Mouse (Mus musculus): ENCODE measurements around the gene Sdsl. TPM values are rescaled to one million over a fixed set of nuclear protein-coding genes. Genes with fewer than 3 reads are reported as not detected.

Sdsl gene
- polyA plus RNA-seq, 1 experiment from 2014 or later, result 14.1 TPM

DNA sequence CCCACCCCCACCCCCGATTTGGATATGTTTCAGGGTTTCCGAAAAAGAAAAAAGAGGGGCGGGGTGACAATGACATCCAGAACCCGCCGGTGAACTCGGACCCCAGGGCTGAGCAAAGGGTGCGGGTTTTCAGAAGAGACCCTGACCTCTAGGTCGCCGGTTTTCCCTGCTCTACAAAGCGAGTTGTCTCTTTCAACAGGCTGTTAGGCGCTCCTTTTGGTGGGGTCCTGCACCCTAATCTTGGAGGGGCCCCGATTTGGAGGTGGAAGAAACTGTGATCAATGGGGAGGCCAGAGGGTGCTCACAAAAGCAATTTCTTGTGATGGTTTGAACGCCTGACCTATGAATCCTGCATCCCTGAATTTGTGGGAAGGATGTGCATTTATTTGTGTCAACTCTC, 34.1 kb downstream of the Sdsl start:
- Histone ChIP-seq H3K4me2 (ENCODE audit: low read length) (no peak overlapping the region), H3K4me1 (ENCODE audit: control insufficient read depth in 2 of 2, insufficient read depth in 2 of 2, low read length in 2 of 2) (peaks cover 0 to 13% of the 10 kb centered on the region in 2 experiments; a peak in 2 of 4 replicates), H3K27ac (replicated peaks in 1 of 2; ENCODE audit: control insufficient read depth in 1 of 2, insufficient read depth in 1 of 2, low read depth in 2 of 2, low read length in 2 of 2) (no peak overlapping the region), H3K9ac (ENCODE audit: low read length) (no peak overlapping the region), H3K36me3 (ENCODE audit: control insufficient read depth, insufficient read depth, low read length) (no peaks in the 10 kb centered on the region), H3K27me3 (ENCODE audit: control insufficient read depth, insufficient read depth, low read length) (peaks cover 87% of the 10 kb centered on the region), H3K9me3 (ENCODE audit: control insufficient read depth, low read length) (no peaks in the 10 kb centered on the region), H3K4me3 (ENCODE audit: control insufficient read depth in 1 of 2, insufficient read depth in 1 of 2, low read depth in 1 of 2, low read length in 2 of 2) (peak overlapping the region in 1 of 2 experiments; percentile 24; a peak in 1 of 4 replicates)
- ATAC-seq (ENCODE audit: insufficient number of reproducible peaks, insufficient read depth, low FRiP score, low read depth), result no peak
- WGBS, result under 1% methylated on average over 13 of the region's 13 CpGs

DNA sequence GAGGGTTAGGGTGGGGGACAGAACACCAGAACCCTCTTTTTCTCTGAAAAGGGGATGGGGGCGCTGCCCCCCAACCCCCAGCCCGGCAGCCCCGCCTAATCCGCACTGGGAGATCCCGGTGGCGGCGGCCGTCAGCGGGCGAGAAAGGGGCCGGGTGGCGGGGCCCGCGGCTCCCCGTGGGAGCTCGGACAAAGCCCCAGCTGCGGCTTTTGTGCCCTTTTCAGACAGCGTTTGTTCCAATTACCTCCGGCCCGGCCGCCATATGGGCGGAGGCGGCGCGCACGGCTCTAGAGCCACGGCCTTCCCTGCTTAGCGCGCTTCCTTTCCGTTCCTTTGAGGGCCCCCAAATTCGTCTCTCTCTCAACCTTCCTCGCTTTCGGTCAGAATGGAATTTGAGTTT, 34.6 kb downstream of the Sdsl start:
- H3K27ac ChIP-seq (replicated peaks in 1 of 2; ENCODE audit: control insufficient read depth in 1 of 2, insufficient read depth in 1 of 2, low read depth in 2 of 2, low read length in 2 of 2), result no peak overlapping the region
- no peak overlapping the region for H3K9ac ChIP-seq (ENCODE audit: low read length)
- no peak for ATAC-seq (ENCODE audit: insufficient number of reproducible peaks, insufficient read depth, low FRiP score, low read depth)
- no peaks in the 10 kb centered on the region for H3K9me3 ChIP-seq (ENCODE audit: control insufficient read depth, low read length)
- WGBS, result under 1% methylated on average over 32 of the region's 33 CpGs
- peak overlapping the region in 1 of 2 experiments; percentile 24; a peak in 2 of 4 replicates for H3K4me3 ChIP-seq (ENCODE audit: control insufficient read depth in 1 of 2, insufficient read depth in 1 of 2, low read depth in 1 of 2, low read length in 2 of 2)
- peaks cover 0 to 13% of the 10 kb centered on the region in 2 experiments; a peak in 2 of 4 replicates for H3K4me1 ChIP-seq (ENCODE audit: control insufficient read depth in 2 of 2, insufficient read depth in 2 of 2, low read length in 2 of 2)
- no peaks in the 10 kb centered on the region for H3K36me3 ChIP-seq (ENCODE audit: control insufficient read depth, insufficient read depth, low read length)
- peaks cover 87% of the 10 kb centered on the region for H3K27me3 ChIP-seq (ENCODE audit: control insufficient read depth, insufficient read depth, low read length)
- peak overlapping the region; percentile 28 for H3K4me2 ChIP-seq (ENCODE audit: low read length)

DNA sequence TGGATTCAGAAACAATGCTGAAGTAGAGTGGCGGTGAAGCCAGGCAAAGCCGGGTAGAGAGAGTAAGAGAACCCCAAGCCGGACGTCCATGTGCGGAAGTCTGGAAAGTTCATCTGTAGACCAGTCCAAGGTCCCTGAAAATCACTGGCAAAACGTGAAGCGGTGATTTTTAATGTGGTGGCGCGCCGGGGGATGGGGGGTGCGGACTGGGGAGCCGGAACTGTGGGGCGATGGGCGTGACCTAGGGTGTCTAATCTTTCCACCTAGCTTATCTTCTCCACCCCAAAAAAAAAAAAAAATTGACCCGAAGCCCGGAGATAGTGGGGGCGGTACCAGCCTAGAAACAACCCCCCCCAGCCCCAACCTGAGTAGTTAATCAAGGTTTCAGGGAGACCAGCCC, 35.1 kb downstream of the Sdsl start:
- Histone ChIP-seq H3K9ac (ENCODE audit: low read length) (no peak overlapping the region), H3K9me3 (ENCODE audit: control insufficient read depth, low read length) (no peaks in the 10 kb centered on the region), H3K27me3 (ENCODE audit: control insufficient read depth, insufficient read depth, low read length) (peaks cover 89% of the 10 kb centered on the region), H3K4me2 (ENCODE audit: low read length) (peak overlapping the region; percentile 28; the same call in 1 of the 2 replicates), H3K4me1 (ENCODE audit: control insufficient read depth in 2 of 2, insufficient read depth in 2 of 2, low read length in 2 of 2) (peaks cover 0 to 13% of the 10 kb centered on the region in 2 experiments; a peak in 2 of 4 replicates), H3K27ac (replicated peaks in 1 of 2; ENCODE audit: control insufficient read depth in 1 of 2, insufficient read depth in 1 of 2, low read depth in 2 of 2, low read length in 2 of 2) (no peak overlapping the region), H3K4me3 (ENCODE audit: control insufficient read depth in 1 of 2, insufficient read depth in 1 of 2, low read depth in 1 of 2, low read length in 2 of 2) (peak overlapping the region in 1 of 2 experiments; percentile 24; a peak in 1 of 4 replicates), H3K36me3 (ENCODE audit: control insufficient read depth, insufficient read depth, low read length) (no peaks in the 10 kb centered on the region)
- WGBS, result 4% methylated on average over 17 of the region's 17 CpGs
- no peak for ATAC-seq (ENCODE audit: insufficient number of reproducible peaks, insufficient read depth, low FRiP score, low read depth)

DNA sequence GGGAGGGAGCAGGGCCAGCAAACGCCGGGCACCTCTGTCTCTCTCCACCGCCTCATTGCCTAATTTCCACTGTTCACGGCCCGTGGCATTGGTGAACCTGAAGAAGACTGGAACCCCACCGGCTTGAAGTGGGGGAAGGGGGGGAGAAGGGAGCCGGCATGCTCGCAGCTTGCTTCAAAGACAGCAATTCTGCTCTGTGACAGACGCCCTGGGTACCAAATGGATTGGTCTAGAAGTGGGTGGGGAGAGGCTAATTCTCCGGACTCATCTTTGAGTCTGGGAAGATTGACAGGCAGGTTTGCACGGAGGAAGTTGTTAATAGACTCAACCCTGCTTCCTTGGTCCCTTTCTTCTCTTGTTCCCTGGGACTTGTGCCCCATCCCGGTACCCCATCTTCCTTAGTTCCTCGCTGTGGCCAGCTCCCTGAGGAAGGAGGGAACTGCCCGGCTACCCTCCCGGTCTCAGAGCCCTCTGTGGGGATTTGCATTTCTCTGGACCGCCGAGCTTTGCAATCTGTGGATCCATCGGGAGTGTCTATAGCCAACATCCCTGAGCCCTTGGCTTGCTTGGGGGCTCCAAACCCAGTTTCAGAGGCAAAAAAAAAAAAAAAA, 35.6 kb downstream of the Sdsl start:
- H3K4me3 ChIP-seq (ENCODE audit: control insufficient read depth in 1 of 2, insufficient read depth in 1 of 2, low read depth in 1 of 2, low read length in 2 of 2), result no peak overlapping the region
- H3K9ac ChIP-seq (ENCODE audit: low read length), result no peak overlapping the region
- H3K9me3 ChIP-seq (ENCODE audit: control insufficient read depth, low read length), result no peaks in the 10 kb centered on the region
- H3K27me3 ChIP-seq (ENCODE audit: control insufficient read depth, insufficient read depth, low read length), result peaks cover 91% of the 10 kb centered on the region
- no peak for ATAC-seq (ENCODE audit: insufficient number of reproducible peaks, insufficient read depth, low FRiP score, low read depth)
- WGBS, result under 1% methylated on average over 18 of the region's 18 CpGs
- no peak overlapping the region for H3K27ac ChIP-seq (replicated peaks in 1 of 2; ENCODE audit: control insufficient read depth in 1 of 2, insufficient read depth in 1 of 2, low read depth in 2 of 2, low read length in 2 of 2)
- H3K36me3 ChIP-seq (ENCODE audit: control insufficient read depth, insufficient read depth, low read length), result no peaks in the 10 kb centered on the region
- H3K4me2 ChIP-seq (ENCODE audit: low read length), result no peak overlapping the region
- H3K4me1 ChIP-seq (ENCODE audit: control insufficient read depth in 2 of 2, insufficient read depth in 2 of 2, low read length in 2 of 2), result peaks cover 0 to 13% of the 10 kb centered on the region in 2 experiments; a peak in 2 of 4 replicates

DNA sequence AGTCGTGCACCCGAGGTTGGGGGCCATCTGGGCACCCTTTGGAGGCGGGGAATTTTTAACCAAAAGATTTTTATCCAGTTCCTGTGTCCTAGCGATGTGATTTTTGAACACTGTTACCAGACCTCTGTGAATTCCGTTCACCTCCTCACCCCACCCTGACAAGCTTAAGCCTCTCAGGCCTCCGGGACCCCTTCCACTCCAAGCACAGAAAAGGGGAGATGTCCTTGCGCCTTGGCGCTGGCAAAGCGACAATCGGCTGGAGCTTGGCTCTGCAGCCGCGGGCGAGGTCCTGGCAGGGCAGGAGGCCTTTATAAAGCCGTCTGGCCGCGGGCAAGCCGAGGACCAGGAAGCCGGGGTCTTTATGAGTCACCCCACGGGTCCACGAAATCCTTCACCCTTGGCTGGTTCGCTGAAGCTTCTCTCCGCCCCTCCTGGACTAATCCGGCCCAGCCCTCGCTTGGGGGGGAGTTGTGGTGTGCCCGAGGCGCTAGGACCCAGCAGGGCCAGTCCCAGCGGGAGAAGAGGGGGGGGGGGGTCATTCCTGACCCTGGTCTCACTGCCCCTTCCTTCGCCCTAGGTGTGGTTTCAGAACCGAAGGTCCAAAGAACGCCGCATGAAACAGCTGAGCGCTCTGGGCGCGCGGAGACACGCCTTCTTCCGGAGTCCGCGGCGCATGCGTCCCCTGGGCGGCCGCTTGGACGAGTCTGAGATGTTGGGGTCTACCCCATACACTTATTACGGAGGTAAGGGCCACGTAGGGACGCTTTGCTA, 36.7 kb downstream of the Sdsl start:
- Histone ChIP-seq H3K4me1 (ENCODE audit: control insufficient read depth in 2 of 2, insufficient read depth in 2 of 2, low read length in 2 of 2) (peaks cover 0 to 13% of the 10 kb centered on the region in 2 experiments; a peak in 2 of 4 replicates), H3K9me3 (ENCODE audit: control insufficient read depth, low read length) (no peaks in the 10 kb centered on the region), H3K4me3 (ENCODE audit: control insufficient read depth in 1 of 2, insufficient read depth in 1 of 2, low read depth in 1 of 2, low read length in 2 of 2) (peak overlapping the region; percentile 41 to 42), H3K27ac (replicated peaks in 1 of 2; ENCODE audit: control insufficient read depth in 1 of 2, insufficient read depth in 1 of 2, low read depth in 2 of 2, low read length in 2 of 2) (no peak overlapping the region), H3K4me2 (ENCODE audit: low read length) (peak overlapping the region; percentile 72), H3K9ac (ENCODE audit: low read length) (no peak overlapping the region), H3K36me3 (ENCODE audit: control insufficient read depth, insufficient read depth, low read length) (no peaks in the 10 kb centered on the region), H3K27me3 (ENCODE audit: control insufficient read depth, insufficient read depth, low read length) (peaks cover 98% of the 10 kb centered on the region)
- ATAC-seq (ENCODE audit: insufficient number of reproducible peaks, insufficient read depth, low FRiP score, low read depth), result no peak
- WGBS, result 1% methylated on average over 42 of the region's 47 CpGs

DNA sequence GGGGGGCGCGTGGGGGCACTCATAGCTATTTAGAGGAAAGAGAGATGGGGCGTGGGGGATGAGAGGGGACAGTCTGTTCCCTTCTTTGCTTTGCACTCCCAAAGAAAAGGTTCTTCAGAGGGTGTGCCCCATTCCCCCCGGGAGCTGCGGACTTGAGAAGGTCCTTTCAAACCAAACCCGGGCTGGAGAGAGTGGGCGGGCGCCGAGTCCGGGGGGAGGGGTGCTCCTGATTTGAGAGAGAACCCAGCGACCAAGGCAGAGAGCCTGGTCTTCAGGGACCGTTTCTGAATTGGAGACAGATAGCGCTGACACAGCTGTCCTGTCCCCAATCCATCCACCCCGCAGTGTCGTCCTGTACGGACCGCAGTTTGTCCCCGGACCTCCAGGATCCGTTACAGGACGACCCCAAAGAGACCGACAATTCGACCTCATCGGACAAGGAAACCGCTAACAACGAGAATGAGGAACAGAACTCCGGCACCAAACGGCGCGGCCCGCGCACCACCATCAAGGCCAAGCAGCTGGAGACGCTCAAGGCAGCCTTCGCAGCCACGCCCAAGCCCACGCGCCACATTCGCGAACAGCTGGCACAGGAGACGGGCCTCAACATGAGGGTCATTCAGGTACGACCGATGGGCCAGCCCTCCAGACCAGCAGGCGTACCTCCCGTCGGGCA, 37.5 kb downstream of the Sdsl start:
- Histone ChIP-seq H3K9ac (ENCODE audit: low read length) (no peak overlapping the region), H3K4me1 (ENCODE audit: control insufficient read depth in 2 of 2, insufficient read depth in 2 of 2, low read length in 2 of 2) (peaks cover 0 to 11% of the 10 kb centered on the region in 2 experiments; a peak in 2 of 4 replicates), H3K9me3 (ENCODE audit: control insufficient read depth, low read length) (no peaks in the 10 kb centered on the region), H3K27ac (replicated peaks in 1 of 2; ENCODE audit: control insufficient read depth in 1 of 2, insufficient read depth in 1 of 2, low read depth in 2 of 2, low read length in 2 of 2) (no peak overlapping the region), H3K27me3 (ENCODE audit: control insufficient read depth, insufficient read depth, low read length) (peaks cover 99% of the 10 kb centered on the region), H3K36me3 (ENCODE audit: control insufficient read depth, insufficient read depth, low read length) (no peaks in the 10 kb centered on the region), H3K4me2 (ENCODE audit: low read length) (0 out of 2 replicates have a peak overlapping the region, but pooled peaks have one; percentile 72), H3K4me3 (ENCODE audit: control insufficient read depth in 1 of 2, insufficient read depth in 1 of 2, low read depth in 1 of 2, low read length in 2 of 2) (peak overlapping the region in 1 of 2 experiments; percentile 42; a peak in 1 of 4 replicates)
- 1% methylated on average over 44 of the region's 44 CpGs for whole genome bisulfite sequencing
- no peak for ATAC-seq (ENCODE audit: insufficient number of reproducible peaks, insufficient read depth, low FRiP score, low read depth)

DNA sequence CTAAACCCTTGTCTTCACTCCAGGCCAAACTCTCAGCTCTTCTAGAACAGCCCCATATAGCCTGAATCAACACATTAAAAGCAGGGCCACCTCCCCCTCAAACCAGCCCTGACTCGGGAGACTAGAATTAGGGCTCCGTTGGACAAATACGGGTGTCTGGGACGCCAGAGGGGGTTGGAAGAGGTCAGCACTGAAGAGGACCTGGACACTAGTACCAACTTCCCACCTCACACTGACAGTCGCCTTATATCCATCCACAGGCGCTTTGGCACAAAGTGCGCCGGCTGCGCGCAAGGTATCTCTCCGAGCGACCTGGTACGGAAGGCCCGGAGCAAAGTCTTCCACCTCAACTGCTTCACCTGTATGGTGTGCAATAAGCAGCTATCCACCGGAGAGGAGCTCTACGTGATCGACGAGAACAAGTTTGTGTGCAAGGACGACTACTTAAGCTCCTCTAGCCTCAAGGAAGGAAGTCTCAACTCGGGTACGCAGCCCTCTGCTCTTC, 38.3 kb downstream of the Sdsl start:
- H3K4me1 ChIP-seq (ENCODE audit: control insufficient read depth in 2 of 2, insufficient read depth in 2 of 2, low read length in 2 of 2), result peaks cover 0 to 7% of the 10 kb centered on the region in 2 experiments; a peak in 2 of 4 replicates
- H3K27ac ChIP-seq (replicated peaks in 1 of 2; ENCODE audit: control insufficient read depth in 1 of 2, insufficient read depth in 1 of 2, low read depth in 2 of 2, low read length in 2 of 2), result no peak overlapping the region
- H3K4me2 ChIP-seq (ENCODE audit: low read length), result no peak overlapping the region
- H3K27me3 ChIP-seq (ENCODE audit: control insufficient read depth, insufficient read depth, low read length), result peaks cover 99% of the 10 kb centered on the region
- no peaks in the 10 kb centered on the region for H3K36me3 ChIP-seq (ENCODE audit: control insufficient read depth, insufficient read depth, low read length)
- H3K4me3 ChIP-seq (ENCODE audit: control insufficient read depth in 1 of 2, insufficient read depth in 1 of 2, low read depth in 1 of 2, low read length in 2 of 2), result no peak overlapping the region
- 3% methylated on average over 21 of the region's 21 CpGs for WGBS
- H3K9ac ChIP-seq (ENCODE audit: low read length), result no peak overlapping the region
- ATAC-seq (ENCODE audit: insufficient number of reproducible peaks, insufficient read depth, low FRiP score, low read depth), result no peak
- no peaks in the 10 kb centered on the region for H3K9me3 ChIP-seq (ENCODE audit: control insufficient read depth, low read length)
